Mouse (Mus musculus): ENCODE measurements at regions not wholly inside any gene's neighbourhood (a gene's known extent, or its start where the extent isn't known, plus 50 kb on each side); places are given as distances from the start of the nearest gene placed in this dataset.

GRCm38 (mm10) chr8:92158219-92158618 lies 199.2 kb upstream of the Irx5 start:
- Histone ChIP-seq H3K4me3 (ENCODE audit: low read depth, low read length) (no peak overlapping the region), H3K4me2 (ENCODE audit: low read length) (no peak overlapping the region), H3K27ac (ENCODE audit: low read depth, low read length) (no peak overlapping the region), H3K9ac (ENCODE audit: low read length) (no peak overlapping the region), H3K4me1 (ENCODE audit: control insufficient read depth, insufficient read depth, low read length) (peaks cover 3% of the 10 kb centered on the region; the same call in 1 of the 2 replicates), H3K27me3 (replicated peaks; ENCODE audit: control insufficient read depth, insufficient read depth, low read length) (peaks cover 48% of the 10 kb centered on the region), H3K9me3 (replicated peaks; ENCODE audit: control insufficient read depth, low read length) (0 out of 2 replicates have a peak, but pooled peaks cover 2% of the 10 kb centered on the region), H3K36me3 (ENCODE audit: control insufficient read depth, insufficient read depth, low read length) (no peaks in the 10 kb centered on the region)
- DNase-seq (ENCODE audit: low spot score) (peak; percentile 57), ATAC-seq (0 out of 2 replicates have a peak, but pooled peaks have one; percentile 29)
- WGBS: 7% methylated on average over 10 of the region's 10 CpGs

GRCm38 (mm10) chr8:92152478-92152877 lies 204.9 kb upstream of the Irx5 start:
- no peaks in the 10 kb centered on the region for H3K9me3 ChIP-seq (replicated peaks; ENCODE audit: control insufficient read depth, low read length)
- no peak overlapping the region for H3K27ac ChIP-seq (ENCODE audit: low read depth, low read length)
- no peak overlapping the region for H3K9ac ChIP-seq (ENCODE audit: low read length)
- no peak overlapping the region for H3K4me3 ChIP-seq (ENCODE audit: low read depth, low read length)
- no peaks in the 10 kb centered on the region for H3K4me1 ChIP-seq (ENCODE audit: control insufficient read depth, insufficient read depth, low read length)
- H3K36me3 ChIP-seq (ENCODE audit: control insufficient read depth, insufficient read depth, low read length): no peaks in the 10 kb centered on the region
- peaks cover 45% of the 10 kb centered on the region for H3K27me3 ChIP-seq (replicated peaks; ENCODE audit: control insufficient read depth, insufficient read depth, low read length)
- 80% methylated on average over 5 of the region's 5 CpGs for WGBS
- H3K4me2 ChIP-seq (ENCODE audit: low read length): no peak overlapping the region
- ATAC-seq (no peak), DNase-seq (ENCODE audit: low spot score) (no peak)

GRCm38 (mm10) chr8:92147672-92148071 lies 209.8 kb upstream of the Irx5 start:
- H3K9ac ChIP-seq (ENCODE audit: low read length): no peak overlapping the region
- peaks cover 23% of the 10 kb centered on the region for H3K27me3 ChIP-seq (replicated peaks; ENCODE audit: control insufficient read depth, insufficient read depth, low read length)
- no peak overlapping the region for H3K4me3 ChIP-seq (ENCODE audit: low read depth, low read length)
- WGBS: 97% methylated on average over 3 of the region's 3 CpGs
- ATAC-seq (no peak), DNase-seq (ENCODE audit: low spot score) (no peak)
- no peaks in the 10 kb centered on the region for H3K4me1 ChIP-seq (ENCODE audit: control insufficient read depth, insufficient read depth, low read length)
- H3K4me2 ChIP-seq (ENCODE audit: low read length): no peak overlapping the region
- no peaks in the 10 kb centered on the region for H3K36me3 ChIP-seq (ENCODE audit: control insufficient read depth, insufficient read depth, low read length)
- H3K9me3 ChIP-seq (replicated peaks; ENCODE audit: control insufficient read depth, low read length): no peaks in the 10 kb centered on the region
- no peak overlapping the region for H3K27ac ChIP-seq (ENCODE audit: low read depth, low read length)

- Histone ChIP-seq H3K27me3 (replicated peaks; ENCODE audit: control insufficient read depth, insufficient read depth, low read length) (peaks cover 28% of the 10 kb centered on the region), H3K4me2 (ENCODE audit: low read length) (no peak overlapping the region), H3K9ac (ENCODE audit: low read length) (no peak overlapping the region), H3K27ac (ENCODE audit: low read depth, low read length) (no peak overlapping the region), H3K36me3 (ENCODE audit: control insufficient read depth, insufficient read depth, low read length) (no peaks in the 10 kb centered on the region), H3K4me3 (ENCODE audit: low read depth, low read length) (no peak overlapping the region), H3K4me1 (ENCODE audit: control insufficient read depth, insufficient read depth, low read length) (peaks cover 16% of the 10 kb centered on the region), H3K9me3 (replicated peaks; ENCODE audit: control insufficient read depth, low read length) (no peaks in the 10 kb centered on the region)
- WGBS: 5% methylated on average over 16 of the region's 17 CpGs
- peak; percentile 51; the same call in 1 of the 2 replicates for ATAC-seq
- DNase-seq (ENCODE audit: low spot score): peak; percentile 36
These were observed 220.1 kb upstream of the Irx5 start for GRCm38 (mm10) chr8:92137091-92137882.

GRCm38 (mm10) chr8:92136413-92136812 lies 221.0 kb upstream of the Irx5 start:
- Histone ChIP-seq H3K4me3 (ENCODE audit: low read depth, low read length) (no peak overlapping the region), H3K9me3 (replicated peaks; ENCODE audit: control insufficient read depth, low read length) (no peaks in the 10 kb centered on the region), H3K9ac (ENCODE audit: low read length) (no peak overlapping the region), H3K4me2 (ENCODE audit: low read length) (no peak overlapping the region), H3K27me3 (replicated peaks; ENCODE audit: control insufficient read depth, insufficient read depth, low read length) (peaks cover 29% of the 10 kb centered on the region), H3K27ac (ENCODE audit: low read depth, low read length) (no peak overlapping the region), H3K36me3 (ENCODE audit: control insufficient read depth, insufficient read depth, low read length) (no peaks in the 10 kb centered on the region), H3K4me1 (ENCODE audit: control insufficient read depth, insufficient read depth, low read length) (peaks cover 16% of the 10 kb centered on the region)
- 2% methylated on average over 13 of the region's 13 CpGs for WGBS
- ATAC-seq (no peak), DNase-seq (ENCODE audit: low spot score) (peak; percentile 57)

GRCm38 (mm10) chr8:92134434-92134833 lies 223.0 kb upstream of the Irx5 start:
- DNase-seq (ENCODE audit: low spot score): peak; percentile 73
- peaks cover 16% of the 10 kb centered on the region for H3K4me1 ChIP-seq (ENCODE audit: control insufficient read depth, insufficient read depth, low read length)

GRCm38 (mm10) chr8:92133484-92134406 lies 223.7 kb upstream of the Irx5 start:
- H3K4me1 ChIP-seq (ENCODE audit: control insufficient read depth, insufficient read depth, low read length): peaks cover 16% of the 10 kb centered on the region
- H3K4me2 ChIP-seq (ENCODE audit: low read length): peak overlapping the region; percentile 29
- H3K9ac ChIP-seq (ENCODE audit: low read length): no peak overlapping the region
- ATAC-seq (peak; percentile 88), DNase-seq (ENCODE audit: low spot score) (peak; percentile 90)
- H3K9me3 ChIP-seq (replicated peaks; ENCODE audit: control insufficient read depth, low read length): no peaks in the 10 kb centered on the region
- H3K36me3 ChIP-seq (ENCODE audit: control insufficient read depth, insufficient read depth, low read length): no peaks in the 10 kb centered on the region
- peak overlapping the region; percentile 61; the same call in 1 of the 2 replicates for H3K27ac ChIP-seq (ENCODE audit: low read depth, low read length)
- no peak overlapping the region for H3K4me3 ChIP-seq (ENCODE audit: low read depth, low read length)
- H3K27me3 ChIP-seq (replicated peaks; ENCODE audit: control insufficient read depth, insufficient read depth, low read length): peaks cover 33% of the 10 kb centered on the region
- 1% methylated on average over 24 of the region's 24 CpGs for WGBS

More at GRCm38 (mm10) chr8:92134434-92134833, 223.0 kb upstream of the Irx5 start:
- Histone ChIP-seq H3K4me3 (ENCODE audit: low read depth, low read length) (no peak overlapping the region), H3K4me2 (ENCODE audit: low read length) (peak overlapping the region; percentile 29), H3K36me3 (ENCODE audit: control insufficient read depth, insufficient read depth, low read length) (no peaks in the 10 kb centered on the region), H3K9me3 (replicated peaks; ENCODE audit: control insufficient read depth, low read length) (no peaks in the 10 kb centered on the region), H3K27ac (ENCODE audit: low read depth, low read length) (0 out of 2 replicates have a peak overlapping the region, but pooled peaks have one; percentile 61), H3K9ac (ENCODE audit: low read length) (no peak overlapping the region), H3K27me3 (replicated peaks; ENCODE audit: control insufficient read depth, insufficient read depth, low read length) (peaks cover 27% of the 10 kb centered on the region)
- peak; percentile 53 for ATAC-seq
- WGBS: 2% methylated on average over 5 of the region's 5 CpGs

GRCm38 (mm10) chr8:92132949-92133348 lies 224.5 kb upstream of the Irx5 start:
- H3K4me2 ChIP-seq (ENCODE audit: low read length): no peak overlapping the region
- no peaks in the 10 kb centered on the region for H3K36me3 ChIP-seq (ENCODE audit: control insufficient read depth, insufficient read depth, low read length)
- H3K27ac ChIP-seq (ENCODE audit: low read depth, low read length): no peak overlapping the region
- no peaks in the 10 kb centered on the region for H3K9me3 ChIP-seq (replicated peaks; ENCODE audit: control insufficient read depth, low read length)
- H3K9ac ChIP-seq (ENCODE audit: low read length): no peak overlapping the region
- peaks cover 16% of the 10 kb centered on the region for H3K4me1 ChIP-seq (ENCODE audit: control insufficient read depth, insufficient read depth, low read length)
- DNase-seq (ENCODE audit: low spot score) (no peak), ATAC-seq (no peak)
- WGBS: 15% methylated on average over 4 of the region's 4 CpGs
- H3K27me3 ChIP-seq (replicated peaks; ENCODE audit: control insufficient read depth, insufficient read depth, low read length): peaks cover 32% of the 10 kb centered on the region
- no peak overlapping the region for H3K4me3 ChIP-seq (ENCODE audit: low read depth, low read length)

Measured in forebrain, embryonic 14.5 days (tissue).